Mouse (Mus musculus) MEL (cell line): ENCODE results near the gene Sstr3. TPM values are rescaled to one million over a fixed set of nuclear protein-coding genes. Genes with fewer than 3 reads are reported as not detected.

ENCODE experiments used
- DNase-seq: peaks from one replicate; pipeline ENCODE4 v3.0.0; 2011; ENCODE audit warnings: low read depth, low spot score
- H3K27ac ChIP-seq: 2 replicates; pipeline ENCODE4 v1.5.1; 2012; ENCODE audit warnings: low read depth, mild to moderate bottlenecking, control low read depth, low read length, moderate library complexity; ENCODE audit not compliant: control insufficient read depth
- H3K27me3 ChIP-seq, 2 experiments: fragments of 150-350 bp in 1 of 2; sonication (generic) in 1 of 2; 2 replicates each; pipeline ENCODE4 v1.6.1; 2012; ENCODE audit warnings: low read length in 2 of 2, mild to moderate bottlenecking in 2 of 2, improper control_type of control experiment in 1 of 2, moderate library complexity in 1 of 2; ENCODE audit not compliant: insufficient read depth in 2 of 2, control insufficient read depth in 1 of 2
- H3K36me3 ChIP-seq, 2 experiments: 2 replicates each; pipeline ENCODE4 v1.6.1; 2012 to 2014; ENCODE audit warnings: low read length in 2 of 2, improper control_type of control experiment in 1 of 2, inconsistent platforms in 1 of 2, mild to moderate bottlenecking in 1 of 2; ENCODE audit not compliant: insufficient read depth in 2 of 2, control insufficient read depth in 1 of 2
- H3K4me1 ChIP-seq, 2 experiments: fragments of 150-350 bp in 1 of 2; sonication (generic) in 1 of 2; 2 replicates each; pipeline ENCODE4 v1.6.1; 2012; ENCODE audit warnings: low read length in 2 of 2, improper control_type of control experiment in 1 of 2, mild to moderate bottlenecking in 1 of 2; ENCODE audit not compliant: insufficient read depth in 2 of 2, control insufficient read depth in 1 of 2
- H3K4me3 ChIP-seq, 2 experiments: fragments of 150-350 bp in 1 of 2; sonication (generic) in 1 of 2; 2 replicates each; pipeline ENCODE4 v1.5.1; 2012; ENCODE audit warnings: low read depth in 2 of 2, low read length in 2 of 2, mild to moderate bottlenecking in 2 of 2, moderate library complexity in 2 of 2, control low read depth in 1 of 2, improper control_type of control experiment in 1 of 2; ENCODE audit not compliant: control insufficient read depth in 1 of 2, insufficient read depth in 1 of 2
- H3K79me2 ChIP-seq: 2 replicates; pipeline ENCODE4 v1.6.1; 2012; ENCODE audit warnings: mild to moderate bottlenecking, low read length, moderate library complexity; ENCODE audit not compliant: control insufficient read depth, poor library complexity, insufficient read depth
- H3K9ac ChIP-seq: 2 replicates; pipeline ENCODE4 v1.6.1; 2012; ENCODE audit warnings: low read depth, mild to moderate bottlenecking, control low read depth, low read length, moderate library complexity; ENCODE audit not compliant: control insufficient read depth, poor library complexity, severe bottlenecking
- H3K9me3 ChIP-seq: fragments of 150-350 bp; sonication (generic); replicated peaks from 2 replicates; pipeline ENCODE4 v1.6.1; 2012; ENCODE audit warnings: mild to moderate bottlenecking, low read length, improper control_type of control experiment, moderate library complexity; ENCODE audit not compliant: insufficient read depth
- BHLHE40 ChIP-seq: IDR thresholded peaks from 2 replicates; pipeline ENCODE4 v1.6.1; 2012; ENCODE audit warnings: low read depth, mild to moderate bottlenecking, inconsistent platforms, low read length, improper control_type of control experiment, borderline replicate concordance
- CHD2 ChIP-seq: IDR thresholded peaks from 2 replicates; pipeline ENCODE4 v1.6.1; 2011; ENCODE audit warnings: low read length, improper control_type of control experiment
- CTCF ChIP-seq, 3 experiments: IDR thresholded peaks in 2 of 3; conservative IDR thresholded peaks in 1 of 3; 2 replicates each; pipeline ENCODE4 v1.5.1; 2011 to 2012; ENCODE audit warnings: low read length in 3 of 3, low read depth in 2 of 3, mild to moderate bottlenecking in 2 of 3, improper control_type of control experiment in 1 of 3, inconsistent platforms in 1 of 3, mixed read lengths in 1 of 3, moderate library complexity in 1 of 3; ENCODE audit not compliant: control insufficient read depth in 1 of 3, insufficient read depth in 1 of 3, poor library complexity in 1 of 3, severe bottlenecking in 1 of 3
- E2F4 ChIP-seq: IDR thresholded peaks from 2 replicates; pipeline ENCODE4 v1.6.1; 2011; ENCODE audit warnings: low read depth, low read length, improper control_type of control experiment, borderline replicate concordance
- ELF1 ChIP-seq: IDR thresholded peaks from 2 replicates; pipeline ENCODE4 v1.6.1; 2014; ENCODE audit warnings: low read depth, mild to moderate bottlenecking, inconsistent platforms, low read length, improper control_type of control experiment, moderate library complexity
- EP300 ChIP-seq, 2 experiments: IDR thresholded peaks; 2 replicates each; pipeline ENCODE4 v1.6.1; 2011; ENCODE audit warnings: improper control_type of control experiment in 2 of 2, low read length in 2 of 2, low read depth in 1 of 2, mild to moderate bottlenecking in 1 of 2
- HCFC1 ChIP-seq: IDR thresholded peaks from 2 replicates; pipeline ENCODE4 v1.6.1; 2012; ENCODE audit warnings: low read depth, mild to moderate bottlenecking, inconsistent platforms, low read length, improper control_type of control experiment, moderate library complexity
- JUND ChIP-seq: IDR thresholded peaks from 2 replicates; pipeline ENCODE4 v1.6.1; 2011; ENCODE audit warnings: low read depth, mild to moderate bottlenecking, improper control_type of control experiment, low read length
- KAT2A ChIP-seq: conservative IDR thresholded peaks from 2 replicates; pipeline ENCODE4 v1.6.1; 2012; ENCODE audit warnings: low read depth, low read length, improper control_type of control experiment, inconsistent platforms
- MAFK ChIP-seq: IDR thresholded peaks from 2 replicates; pipeline ENCODE4 v1.6.1; 2011; ENCODE audit warnings: low read depth, mild to moderate bottlenecking, low read length, improper control_type of control experiment, borderline replicate concordance
- MEF2A ChIP-seq: IDR thresholded peaks from 2 replicates; pipeline ENCODE4 v1.6.1; 2014; ENCODE audit warnings: low read depth, mild to moderate bottlenecking, inconsistent platforms, low read length, improper control_type of control experiment; ENCODE audit not compliant: poor library complexity, insufficient replicate concordance, severe bottlenecking; ENCODE audit errors: extremely low read depth
- MXI1 ChIP-seq: IDR thresholded peaks from 2 replicates; pipeline ENCODE4 v1.6.1; 2011; ENCODE audit warnings: mild to moderate bottlenecking, low read depth, low read length, improper control_type of control experiment
- MYB ChIP-seq: IDR thresholded peaks from 2 replicates; pipeline ENCODE4 v1.6.1; 2011; ENCODE audit warnings: mild to moderate bottlenecking, low read depth, low read length, improper control_type of control experiment
- MYC ChIP-seq: IDR thresholded peaks from 2 replicates; pipeline ENCODE4 v1.6.1; 2011; ENCODE audit warnings: low read depth, mild to moderate bottlenecking, low read length, improper control_type of control experiment, moderate library complexity
- NRF1 ChIP-seq: IDR thresholded peaks from 2 replicates; pipeline ENCODE4 v1.6.1; 2014; ENCODE audit warnings: low read depth, mild to moderate bottlenecking, inconsistent platforms, low read length, improper control_type of control experiment, moderate library complexity; ENCODE audit not compliant: poor library complexity, insufficient read depth, severe bottlenecking
- POLR2AphosphoS2 ChIP-seq: IDR thresholded peaks from 2 replicates; pipeline ENCODE4 v1.6.1; 2011; ENCODE audit warnings: low read length, improper control_type of control experiment
- POLR2AphosphoS5 ChIP-seq: IDR thresholded peaks from 2 replicates; pipeline ENCODE4 v1.6.1; 2012; ENCODE audit warnings: low read depth, borderline replicate concordance, mild to moderate bottlenecking, inconsistent platforms, low read length, moderate library complexity, mixed read lengths
- RAD21 ChIP-seq: IDR thresholded peaks from 2 replicates; pipeline ENCODE4 v1.6.1; 2011; ENCODE audit warnings: mild to moderate bottlenecking, low read depth, low read length, improper control_type of control experiment
- TBP ChIP-seq: IDR thresholded peaks from 2 replicates; pipeline ENCODE4 v1.8.0; 2011; ENCODE audit warnings: low read depth, low read length, improper control_type of control experiment
- TCF12 ChIP-seq: IDR thresholded peaks from 2 replicates; pipeline ENCODE4 v1.6.1; 2014; ENCODE audit warnings: low read depth, mild to moderate bottlenecking, inconsistent platforms, low read length, improper control_type of control experiment, moderate library complexity
- UBTF ChIP-seq: IDR thresholded peaks from 2 replicates; pipeline ENCODE4 v1.6.1; 2012; ENCODE audit warnings: low read depth, mild to moderate bottlenecking, inconsistent platforms, low read length, improper control_type of control experiment, moderate library complexity, borderline replicate concordance; ENCODE audit not compliant: insufficient read depth
- USF1 ChIP-seq: IDR thresholded peaks from 2 replicates; pipeline ENCODE4 v1.6.1; 2014; ENCODE audit warnings: low read depth, mild to moderate bottlenecking, inconsistent platforms, low read length, improper control_type of control experiment, moderate library complexity
- USF2 ChIP-seq, 2 experiments: IDR thresholded peaks; 2 replicates each; pipeline ENCODE4 v1.6.1; 2011 to 2012; ENCODE audit warnings: improper control_type of control experiment in 2 of 2, low read length in 2 of 2, borderline replicate concordance in 1 of 2, inconsistent platforms in 1 of 2, low read depth in 1 of 2, mild to moderate bottlenecking in 1 of 2; ENCODE audit not compliant: insufficient read depth in 1 of 2
- ZKSCAN1 ChIP-seq: IDR thresholded peaks from 2 replicates; pipeline ENCODE4 v1.6.1; 2012; ENCODE audit warnings: low read depth, mild to moderate bottlenecking, inconsistent platforms, low read length, improper control_type of control experiment, moderate library complexity
- ZNF384 ChIP-seq: IDR thresholded peaks from 2 replicates; pipeline ENCODE4 v1.6.1; 2012; ENCODE audit warnings: low read depth, mild to moderate bottlenecking, inconsistent platforms, low read length, improper control_type of control experiment
- polyA plus RNA-seq, 2 experiments: library from polyadenylated mRNA; stranded (reverse) in 1 of 2; unstranded in 1 of 2; fragments of >175 nt in 1 of 2; fragments of >200 nt in 1 of 2; gene quantifications; 2 replicates each; pipeline versions ENCODE4 v1.2.1 to v1.2.4; 2012; ENCODE audit warnings: low replicate concordance in 2 of 2, low read depth in 1 of 2; ENCODE audit not compliant: insufficient read length in 2 of 2, insufficient read depth in 1 of 2, missing spikeins in 1 of 2
- total RNA-seq: library from RNA; depleted of rRNA; stranded (reverse); fragments of 300-350 nt; gene quantifications from 2 replicates; pipeline ENCODE4 v1.2.3, GENCODE M21; 2012

Gene Sstr3
- total and polyA plus RNA-seq, 3 experiments = not detected

- H3K4me3 ChIP-seq = no peak overlapping the region
Observed at GRCm38 (mm10) chr15:78513019-78513418, 31.5 kb downstream of the Sstr3 start.

GRCm38 (mm10) chr15:78511951-78512350, 32.5 kb downstream of the Sstr3 start:
- no peaks in the 10 kb centered on the region; a peak in 1 of 4 replicates for H3K27me3 ChIP-seq
- H3K79me2 ChIP-seq = no peaks in the 10 kb centered on the region
- no peak for DNase-seq
- no peak overlapping the region for H3K27ac ChIP-seq
- no peak overlapping the region for H3K4me3 ChIP-seq
- no peaks in the 10 kb centered on the region for H3K36me3 ChIP-seq
- H3K9me3 ChIP-seq = no peaks in the 10 kb centered on the region
- no peak overlapping the region for H3K9ac ChIP-seq
- TF ChIP-seq POLR2AphosphoS2 = no peak
- no peak for TF ChIP-seq TCF12
- no peak for TF ChIP-seq USF2 (IDR thresholded peaks at IDR 0.05; ENCODE audit: borderline replicate concordance in 1 of 2, insufficient read depth in 1 of 2, low read depth in 1 of 2, low read length in 2 of 2)
- TF ChIP-seq ZNF384 = no peak
- TF ChIP-seq ZKSCAN1 = no peak
- TF ChIP-seq MYB = no peak
- TF ChIP-seq RAD21 = no peak
- TF ChIP-seq MYC = no peak
- no peak for TF ChIP-seq BHLHE40
- TF ChIP-seq TBP = no peak
- TF ChIP-seq CHD2 = no peak
- TF ChIP-seq KAT2A = no peak
- no peak for TF ChIP-seq EP300 (IDR thresholded peaks at IDR 0.05; ENCODE audit: low read depth in 1 of 2, low read length in 2 of 2)
- TF ChIP-seq CTCF (IDR thresholded peaks at IDR 0.05 in 2 of 3, conservative IDR thresholded peaks at IDR 0.05 in 1 of 3; ENCODE audit: control insufficient read depth in 1 of 3, insufficient read depth in 1 of 3, low read depth in 2 of 3, low read length in 3 of 3, poor library complexity in 1 of 3, severe bottlenecking in 1 of 3) = no peak
- TF ChIP-seq HCFC1 = no peak
- no peak for TF ChIP-seq JUND
- TF ChIP-seq MEF2A = no peak
- no peak for TF ChIP-seq ELF1
- no peak for TF ChIP-seq E2F4
- TF ChIP-seq USF1 = no peak
- no peaks in the 10 kb centered on the region for H3K4me1 ChIP-seq

More at GRCm38 (mm10) chr15:78513019-78513418, 31.5 kb downstream of the Sstr3 start:
- Histone ChIP-seq H3K27me3 (no peaks in the 10 kb centered on the region), H3K27ac (no peak overlapping the region)
- TF ChIP-seq MYC (no peak), MAFK (no peak), POLR2AphosphoS2 (no peak), MEF2A (no peak), POLR2AphosphoS5 (no peak), EP300 (IDR thresholded peaks at IDR 0.05; ENCODE audit: low read depth in 1 of 2, low read length in 2 of 2) (no peak), NRF1 (no peak), CHD2 (no peak), UBTF (no peak), MXI1 (no peak), ZNF384 (no peak)
- TF ChIP-seq, all 39 proteins: peak for 0
- H3K79me2 ChIP-seq = no peaks in the 10 kb centered on the region
- no peaks in the 10 kb centered on the region for H3K36me3 ChIP-seq
- no peak for DNase-seq
- H3K9me3 ChIP-seq = no peaks in the 10 kb centered on the region
- no peaks in the 10 kb centered on the region for H3K4me1 ChIP-seq
- H3K9ac ChIP-seq = no peak overlapping the region
